Mouse (Mus musculus) layer of hippocampus, adult 18-20 months (tissue): ENCODE results near the gene Nfasc. TPM values are rescaled to one million over a fixed set of nuclear protein-coding genes. Genes with fewer than 3 reads are reported as not detected.
A peak's percentile ranks its signal among the peaks of the same experiment; 100 is the strongest.

Experiments used
- DNase-seq, 2 experiments: peaks; one replicate each; pipeline ENCODE4 v3.0.0; 2022; ENCODE audit warnings: low spot score in 2 of 2
- total RNA-seq, 2 experiments: library from RNA; stranded (reverse); gene quantifications; 2 replicates each; pipeline ENCODE4 v1.2.3; 2021

Gene Nfasc
- total RNA-seq, 2 experiments from 2014 or later = 139 to 143 TPM

DNA sequence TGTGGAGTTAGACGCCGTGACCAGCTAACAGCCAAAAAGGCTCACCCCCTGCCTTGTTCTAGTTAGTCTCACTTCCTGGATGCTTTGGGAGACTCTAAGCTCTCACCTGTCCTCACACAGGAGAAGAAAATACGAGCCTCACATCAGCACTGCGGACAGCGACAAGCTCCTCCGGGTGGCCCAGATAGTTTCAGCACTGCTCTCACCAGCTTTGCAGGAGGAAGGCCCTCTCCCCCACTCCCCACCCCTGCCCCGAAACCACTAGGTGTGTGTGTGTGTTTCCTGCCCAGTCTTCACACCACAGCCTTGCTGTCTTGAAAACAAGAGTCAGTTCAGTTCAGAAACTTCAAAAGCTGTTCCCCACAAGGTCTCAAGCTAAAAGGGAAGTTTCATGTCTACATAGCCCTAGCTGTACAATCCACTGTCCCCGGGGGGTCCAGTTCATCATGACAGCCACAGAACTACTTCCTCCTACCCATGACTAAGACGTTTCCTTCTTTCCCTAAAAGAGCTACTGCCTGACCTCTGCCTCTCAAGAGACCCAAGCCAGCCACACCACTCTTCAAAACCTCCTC, 7.6 kb downstream of the Nfasc start:
- DNase-seq = no peak

- no peak for DNase-seq
Measured at GRCm38 (mm10) chr1:132732307-132732706, 9.3 kb downstream of the Nfasc start.

DNA sequence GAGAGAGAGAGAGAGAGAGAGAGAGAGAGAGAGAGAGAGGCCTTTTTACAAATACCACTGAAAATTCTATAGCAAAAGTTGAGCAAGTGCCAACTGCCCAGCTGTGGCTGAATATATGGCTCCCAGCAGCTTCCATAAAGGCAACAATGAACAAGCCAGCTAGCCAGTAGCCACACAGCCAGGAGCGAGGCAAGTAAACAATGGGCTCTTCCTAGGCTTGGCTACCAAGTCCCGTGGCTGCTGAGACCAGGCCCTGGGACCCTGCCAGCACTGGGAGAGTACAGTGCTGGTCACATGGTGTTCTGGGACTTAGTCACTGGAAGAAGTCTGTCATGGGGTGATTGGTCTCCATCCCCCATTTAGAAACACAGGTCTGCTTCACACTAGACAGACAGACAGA, 14.0 kb downstream of the Nfasc start:
- DNase-seq = peak; percentile 59 to 78

DNA sequence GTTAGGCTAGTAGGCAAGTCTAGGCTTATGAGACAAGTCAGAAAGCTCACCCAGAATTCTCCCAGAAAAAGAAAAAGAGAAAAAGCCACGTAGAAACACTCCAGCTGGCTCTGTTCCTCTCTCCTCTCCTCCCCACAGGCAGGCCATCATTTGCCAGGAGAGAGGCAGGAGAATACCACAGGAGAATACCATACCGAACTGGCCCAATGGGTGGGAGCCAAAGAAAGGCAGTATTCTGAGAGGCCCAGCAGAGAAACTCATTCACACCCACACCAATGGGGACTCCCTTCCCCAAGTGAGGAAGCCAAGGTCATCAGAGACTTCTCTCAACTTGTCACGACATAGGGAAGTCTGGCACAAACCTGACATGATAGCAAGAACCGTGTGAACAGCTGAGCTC, 19.2 kb downstream of the Nfasc start:
- DNase-seq = no peak

DNA sequence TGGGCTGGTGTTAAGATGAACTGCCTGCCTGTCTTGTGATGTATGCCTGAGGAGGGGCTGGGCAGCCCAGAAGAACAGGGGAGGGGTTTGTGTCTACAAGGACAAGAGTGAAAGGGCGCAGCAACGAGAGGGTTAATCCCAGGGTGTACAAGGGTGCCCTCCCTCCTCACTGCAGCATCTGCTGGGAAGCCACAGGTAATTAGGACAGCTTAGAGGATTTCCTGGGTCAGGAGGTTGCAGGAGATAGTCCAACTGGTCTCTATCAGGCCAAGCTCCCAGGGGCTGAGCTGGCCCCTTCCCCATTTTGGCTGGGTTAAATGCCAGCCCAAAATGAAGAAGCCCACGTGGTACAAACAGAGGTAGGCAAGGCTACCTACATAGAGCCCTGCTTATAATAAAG, 20.3 kb downstream of the Nfasc start:
- DNase-seq = no peak

- peak in 1 of 2 experiments; percentile 60 for DNase-seq
Measured at GRCm38 (mm10) chr1:132718225-132718624, 23.4 kb downstream of the Nfasc start.

GRCm38 (mm10) chr1:132715044-132715443, 26.6 kb downstream of the Nfasc start:
- no peak for DNase-seq

- no peak for DNase-seq
Measured at GRCm38 (mm10) chr1:132709419-132709818, 32.2 kb downstream of the Nfasc start.

GRCm38 (mm10) chr1:132707301-132707700, 34.3 kb downstream of the Nfasc start:
- peak in 1 of 2 experiments; percentile 51 for DNase-seq

- no peak for DNase-seq
Measured at GRCm38 (mm10) chr1:132703467-132703866, 38.1 kb downstream of the Nfasc start.

GRCm38 (mm10) chr1:132696926-132697325, 44.7 kb downstream of the Nfasc start:
- no peak for DNase-seq

DNA sequence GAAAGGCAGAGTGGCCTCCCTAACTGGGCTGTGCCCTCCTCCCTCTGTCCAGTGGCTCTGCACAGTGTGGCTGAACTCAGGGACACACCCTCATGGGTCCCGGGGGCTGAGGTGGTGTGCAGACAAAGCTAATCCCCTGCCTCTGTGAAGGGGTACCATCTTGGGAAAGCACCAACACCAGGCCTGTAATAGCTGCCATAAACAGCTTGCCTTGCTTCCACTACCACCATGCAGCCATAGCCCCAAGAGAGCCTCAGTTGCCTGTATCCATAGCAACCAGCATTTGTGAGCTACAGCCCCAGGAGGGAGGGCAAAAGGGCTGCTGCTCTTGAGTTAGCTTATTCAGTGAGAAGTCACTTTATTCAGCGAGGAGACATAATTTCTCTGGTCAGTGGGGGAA, 45.4 kb downstream of the Nfasc start:
- no peak for DNase-seq

DNA sequence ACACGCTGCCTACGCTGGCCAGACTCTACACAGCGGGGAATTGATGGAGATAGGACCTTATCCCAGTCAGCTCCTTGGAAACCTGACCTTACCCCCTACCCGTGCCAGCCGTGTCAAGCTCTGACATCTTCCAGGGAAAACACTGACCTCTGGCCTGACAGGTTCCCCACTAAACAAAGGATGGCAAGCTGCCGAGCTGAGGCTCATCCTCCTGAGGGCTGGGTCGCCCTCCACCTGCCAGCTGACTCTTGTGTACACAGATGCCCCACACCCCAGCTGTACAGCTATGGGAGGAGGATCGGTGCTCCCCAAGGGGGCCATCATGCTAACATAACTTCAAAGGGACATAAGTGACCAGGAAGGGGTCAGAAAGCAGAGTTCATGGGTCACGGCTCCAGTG, 47.6 kb downstream of the Nfasc start:
- DNase-seq = no peak

GRCm38 (mm10) chr1:132689181-132689580, 52.4 kb downstream of the Nfasc start:
- no peak for DNase-seq

- DNase-seq = peak in 1 of 2 experiments; percentile 48
Measured at GRCm38 (mm10) chr1:132678935-132679334, 62.7 kb downstream of the Nfasc start.

GRCm38 (mm10) chr1:132678076-132678475, 63.5 kb downstream of the Nfasc start:
- no peak for DNase-seq

DNA sequence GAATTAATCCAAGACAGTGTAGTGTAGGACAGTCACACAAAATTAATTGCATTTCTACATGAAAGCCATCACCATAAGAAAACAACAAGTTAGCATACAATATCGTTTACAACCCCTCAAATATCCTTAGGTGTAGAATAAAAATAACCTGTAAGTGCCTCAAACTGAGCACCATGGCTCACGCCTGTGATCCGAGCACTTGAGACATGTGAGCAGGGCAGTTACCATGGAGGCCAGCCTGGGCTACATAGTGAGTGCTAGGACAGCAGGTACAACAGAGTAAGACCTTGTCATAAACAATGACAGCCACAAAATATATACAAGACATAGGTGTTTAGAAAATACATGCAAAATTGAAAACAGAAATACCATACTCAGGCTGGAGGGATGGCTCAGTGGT, 68.9 kb downstream of the Nfasc start:
- no peak for DNase-seq

DNA sequence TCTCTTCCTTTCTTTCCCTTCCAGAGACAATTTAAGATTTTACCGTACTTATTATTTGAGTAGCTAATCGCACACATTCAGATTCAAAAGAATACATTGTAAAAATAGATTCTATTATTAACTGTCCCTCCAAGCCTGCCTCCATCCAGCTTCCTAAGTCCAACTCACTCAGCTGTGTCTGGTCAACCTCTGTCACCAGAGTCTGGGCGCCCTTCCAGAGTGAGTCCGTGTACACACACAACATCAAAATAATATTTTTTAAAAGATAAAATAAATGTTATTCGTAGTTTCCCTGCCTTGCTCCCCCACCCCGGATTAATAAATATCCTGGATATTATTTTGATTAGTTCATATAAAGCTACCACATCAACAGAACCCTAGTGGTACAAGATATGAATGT, 72.4 kb downstream of the Nfasc start:
- DNase-seq = no peak

DNA sequence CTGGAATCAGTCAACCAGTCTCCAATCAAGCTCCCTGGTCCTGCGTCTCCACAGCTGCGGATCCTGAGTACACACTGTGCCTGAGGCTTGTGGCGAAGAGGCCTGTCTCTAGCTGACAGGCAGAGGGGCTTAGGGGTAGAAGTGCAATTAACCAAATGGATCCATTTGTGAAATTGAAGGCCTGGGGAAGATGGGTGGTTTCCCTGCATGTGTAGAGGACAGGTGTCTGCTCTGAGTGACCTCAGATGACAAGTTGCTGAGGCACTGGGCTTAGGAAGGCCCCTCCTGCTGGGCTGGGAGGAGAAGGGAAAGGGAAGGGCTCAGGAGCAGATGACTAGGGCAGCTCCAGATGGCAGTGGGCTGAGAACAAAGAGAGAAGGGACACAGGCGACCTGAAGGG, 81.2 kb downstream of the Nfasc start:
- no peak for DNase-seq

DNA sequence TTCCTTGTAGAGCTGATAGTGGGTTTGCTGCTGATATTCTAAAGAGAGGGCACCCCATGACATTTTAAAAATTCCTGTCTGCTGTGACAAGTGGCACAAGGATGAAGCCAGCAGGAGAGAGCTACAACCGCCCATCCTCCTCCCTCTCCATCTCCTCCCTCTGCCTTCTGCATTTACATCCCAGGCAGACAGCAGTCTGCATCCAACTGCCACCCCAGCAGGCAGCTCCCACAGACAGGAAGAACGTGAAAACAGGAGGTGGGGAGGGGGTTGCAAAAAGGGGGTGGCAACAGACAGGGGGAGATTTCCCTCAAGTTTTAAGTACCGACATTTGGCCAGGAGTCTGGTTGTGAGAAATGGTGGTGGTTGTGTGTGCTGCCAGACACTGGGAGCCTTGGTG, 82.0 kb downstream of the Nfasc start:
- peak; percentile 66 to 76 for DNase-seq

- no peak for DNase-seq
Measured at GRCm38 (mm10) chr1:132655611-132656010, 86.0 kb downstream of the Nfasc start.

DNA sequence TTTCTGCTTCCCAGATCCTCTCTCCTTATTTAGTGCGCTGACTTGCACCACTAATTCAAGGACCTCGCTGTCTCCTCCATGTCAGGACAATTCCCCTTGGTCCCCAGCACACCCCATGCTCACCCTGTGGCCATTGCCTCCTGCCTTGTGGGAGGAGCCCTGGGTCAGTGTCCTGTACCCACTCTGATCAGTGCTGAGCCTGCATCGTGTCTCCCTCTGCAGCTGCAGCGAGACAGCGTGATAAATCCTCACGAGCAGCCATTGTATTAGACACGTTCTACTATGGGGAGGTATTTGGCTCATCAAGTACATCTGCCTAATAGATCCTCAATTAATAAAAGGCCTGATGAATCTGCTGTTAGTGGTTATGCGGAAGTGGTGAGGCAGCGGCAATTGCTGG, 86.8 kb downstream of the Nfasc start:
- no peak for DNase-seq

DNA sequence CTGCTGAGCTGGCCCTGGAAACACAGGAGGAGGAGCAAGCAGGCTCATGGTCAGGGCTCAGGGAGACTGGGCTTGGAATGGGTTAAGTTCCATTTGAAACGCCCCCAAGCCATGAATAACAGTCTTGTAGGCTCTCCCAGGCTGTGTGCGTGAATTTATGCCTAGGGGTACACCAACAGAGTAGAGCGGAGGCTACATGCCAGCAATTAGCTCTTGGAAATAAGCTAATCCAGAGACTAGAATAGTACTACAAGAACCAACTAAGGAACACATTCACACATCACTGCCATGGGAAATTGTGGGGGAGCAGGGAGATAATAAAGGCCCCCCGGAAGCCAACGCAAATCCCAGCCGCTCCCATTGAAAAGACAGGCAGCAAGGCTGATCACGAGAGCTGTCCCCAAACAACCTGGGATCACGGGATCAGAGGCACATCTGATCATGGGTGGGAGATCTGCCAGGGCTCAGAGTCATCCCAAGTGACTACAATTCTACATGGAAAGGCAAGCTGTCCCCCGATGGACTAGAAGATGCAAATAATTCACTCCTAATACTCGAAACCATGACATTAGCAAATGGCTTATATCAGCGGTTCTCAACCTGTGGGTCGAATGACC, 87.6 kb downstream of the Nfasc start:
- DNase-seq = peak; percentile 45 to 75
